Mouse (Mus musculus) hindbrain, embryonic 12.5 days (tissue): Measurements from ENCODE around the gene Zfp207. TPM values are rescaled to one million over a fixed set of nuclear protein-coding genes. Genes with fewer than 3 reads are reported as not detected.
"Not testable (repeated sequence)": the region's sequence is repeated elsewhere in the genome, so short reads cannot be mapped to it uniquely, and the experiment has no call there.

ENCODE experiments used
- ATAC-seq: fragments of 200-750 bp; cut with Nextera tagmentation; 2 replicates; pipeline ENCODE4 v1.8.0; 2017; ENCODE audit warnings: moderate TSS enrichment; ENCODE audit not compliant: low FRiP score
- H3K27ac ChIP-seq: fragments of 300-500 bp; sonication (generic); 2 replicates; pipeline ENCODE4 v1.5.1; 2016; ENCODE audit warnings: mild to moderate bottlenecking
- H3K27me3 ChIP-seq: fragments of 300-500 bp; sonication (generic); 2 replicates; pipeline ENCODE4 v1.6.1; 2016; ENCODE audit warnings: mild to moderate bottlenecking
- H3K36me3 ChIP-seq: fragments of 300-500 bp; sonication (generic); 2 replicates; pipeline ENCODE4 v1.6.1; 2016; ENCODE audit warnings: mild to moderate bottlenecking
- H3K4me1 ChIP-seq: fragments of 300-500 bp; sonication (generic); 2 replicates; pipeline ENCODE4 v1.6.1; 2016
- H3K4me2 ChIP-seq: fragments of 300-500 bp; sonication (generic); replicated peaks from 2 replicates; pipeline ENCODE4 v1.6.1; 2016; ENCODE audit warnings: mild to moderate bottlenecking
- H3K4me3 ChIP-seq: fragments of 300-500 bp; sonication (generic); 2 replicates; pipeline ENCODE4 v1.5.1; 2016; ENCODE audit warnings: mild to moderate bottlenecking
- H3K9ac ChIP-seq: fragments of 300-500 bp; sonication (generic); 2 replicates; pipeline ENCODE4 v1.6.1; 2016; ENCODE audit warnings: mild to moderate bottlenecking, moderate library complexity
- H3K9me3 ChIP-seq: fragments of 300-500 bp; sonication (generic); replicated peaks from 2 replicates; pipeline ENCODE4 v1.6.1; 2016; ENCODE audit warnings: mild to moderate bottlenecking
- WGBS: fragments of 180-500 bp; shearing (Covaris S2); methylation state at CpG from one replicate; pipeline ENCODE4 v1.1.7; 2016; 5-methylcytosine and 5-hydroxymethylcytosine counted together
- polyA plus RNA-seq: library from polyadenylated mRNA; unstranded; fragments of >200 nt; fragmentation: Nextera tagmentation; extraction: Ambion mirVana; gene quantifications from 2 replicates; pipeline ENCODE4 v1.2.1, GENCODE M21; 2016

Gene Zfp207
- 265 TPM in 2 replicates for polyA plus RNA-seq

- no peaks in the 10 kb centered on the region for H3K9me3 ChIP-seq
- peak within 1 kb of the TSS; percentile 95 for H3K9ac ChIP-seq
- peak within 1 kb of the TSS; percentile 73 for H3K4me2 ChIP-seq
- ATAC-seq = peak; percentile 94
- peaks cover 26% of the 10 kb centered on the region for H3K4me1 ChIP-seq
- H3K27ac ChIP-seq = peak within 1 kb of the TSS; percentile 92
- H3K4me3 ChIP-seq = peak within 1 kb of the TSS; percentile 87
- peaks cover 13% of the 10 kb centered on the region for H3K36me3 ChIP-seq
- H3K27me3 ChIP-seq = no peaks in the 10 kb centered on the region
- under 1% methylated on average over 33 of the region's 33 CpGs for WGBS
Observed at GRCm38 (mm10) chr11:80383019-80383625, at the start of gene Zfp207. Gene Zfp207, plus strand, starts transcription at chr11:80383279.

- 1% methylated on average over 7 of the region's 7 CpGs for WGBS
- peak; percentile 94 for ATAC-seq
- peak overlapping the region; percentile 69 for H3K27ac ChIP-seq
- 0 out of 2 replicates have a peak overlapping the region, but pooled peaks have one; percentile 11 for H3K4me2 ChIP-seq
- no peak overlapping the region for H3K9ac ChIP-seq
- H3K4me1 ChIP-seq = peaks cover 25% of the 10 kb centered on the region
- H3K36me3 ChIP-seq = no peaks in the 10 kb centered on the region
- no peaks in the 10 kb centered on the region for H3K9me3 ChIP-seq
- no peak overlapping the region for H3K4me3 ChIP-seq
- no peaks in the 10 kb centered on the region for H3K27me3 ChIP-seq
Observed at GRCm38 (mm10) chr11:80335609-80336350, 47.3 kb upstream of the Zfp207 start.

DNA sequence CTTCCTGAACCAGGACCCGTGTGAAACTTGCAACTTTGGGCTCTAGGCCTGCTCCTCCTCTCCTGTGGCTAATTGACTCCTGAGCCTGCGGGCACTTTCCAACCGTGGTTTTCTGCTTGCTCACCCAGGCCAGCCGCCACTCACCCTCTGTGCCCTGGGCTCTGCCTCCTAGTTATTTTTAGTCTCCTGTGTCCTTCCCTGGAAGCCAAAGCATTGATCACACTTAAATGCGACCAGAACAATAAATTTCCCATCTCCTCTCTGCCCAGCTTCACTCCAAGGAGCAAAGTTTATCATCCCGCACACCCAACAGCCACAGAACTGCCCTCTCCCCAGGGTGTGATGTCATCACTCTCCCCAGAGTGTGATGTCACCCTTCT, 46.7 kb upstream of the Zfp207 start:
- Histone ChIP-seq H3K27me3 (no peaks in the 10 kb centered on the region), H3K36me3 (no peaks in the 10 kb centered on the region), H3K9ac (0 out of 2 replicates have a peak overlapping the region, but pooled peaks have one; percentile 1), H3K27ac (peak overlapping the region; percentile 69), H3K4me3 (no peak overlapping the region), H3K9me3 (no peaks in the 10 kb centered on the region), H3K4me1 (peaks cover 25% of the 10 kb centered on the region), H3K4me2 (no peak overlapping the region)
- ATAC-seq = no peak
- WGBS = 11% methylated on average over 6 of the region's 6 CpGs

DNA sequence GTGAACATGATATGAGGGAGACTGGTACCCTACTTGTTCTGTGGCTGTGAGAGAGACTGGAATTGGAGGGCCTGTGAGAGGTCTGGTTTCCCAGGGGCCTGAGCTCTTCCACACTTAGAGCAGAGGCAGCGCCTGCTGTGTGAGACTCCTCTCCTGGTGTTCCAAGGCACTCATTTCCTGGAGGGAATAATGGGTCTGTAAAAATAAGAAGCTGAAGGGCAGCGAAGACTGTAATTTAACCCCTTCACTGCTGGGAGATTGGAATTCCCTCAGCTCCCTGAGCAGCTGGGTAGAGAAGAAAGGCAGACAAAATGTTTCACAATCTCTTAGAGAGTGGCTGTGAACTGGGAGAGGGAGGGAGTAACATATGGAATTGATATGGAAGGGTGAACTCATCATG, 40.6 kb upstream of the Zfp207 start:
- Histone ChIP-seq H3K27me3 (no peaks in the 10 kb centered on the region), H3K9ac (no peak overlapping the region), H3K36me3 (no peaks in the 10 kb centered on the region), H3K27ac (peak overlapping the region; percentile 13; the same call in 1 of the 2 replicates), H3K4me2 (no peak overlapping the region), H3K9me3 (no peaks in the 10 kb centered on the region), H3K4me1 (peaks cover 7% of the 10 kb centered on the region; the same call in 1 of the 2 replicates), H3K4me3 (no peak overlapping the region)
- no peak for ATAC-seq
- 6% methylated on average over 2 of the region's 2 CpGs for WGBS

GRCm38 (mm10) chr11:80351832-80352430, 31.1 kb upstream of the Zfp207 start:
- Histone ChIP-seq H3K36me3 (no peaks in the 10 kb centered on the region), H3K4me1 (no peaks in the 10 kb centered on the region), H3K9me3 (no peaks in the 10 kb centered on the region), H3K9ac (no peak overlapping the region), H3K27me3 (no peaks in the 10 kb centered on the region), H3K4me3 (no peak overlapping the region), H3K27ac (no peak overlapping the region), H3K4me2 (no peak overlapping the region)
- WGBS = 70% methylated on average over 5 of the region's 5 CpGs
- 0 out of 2 replicates have a peak, but pooled peaks have one; percentile 26 for ATAC-seq

DNA sequence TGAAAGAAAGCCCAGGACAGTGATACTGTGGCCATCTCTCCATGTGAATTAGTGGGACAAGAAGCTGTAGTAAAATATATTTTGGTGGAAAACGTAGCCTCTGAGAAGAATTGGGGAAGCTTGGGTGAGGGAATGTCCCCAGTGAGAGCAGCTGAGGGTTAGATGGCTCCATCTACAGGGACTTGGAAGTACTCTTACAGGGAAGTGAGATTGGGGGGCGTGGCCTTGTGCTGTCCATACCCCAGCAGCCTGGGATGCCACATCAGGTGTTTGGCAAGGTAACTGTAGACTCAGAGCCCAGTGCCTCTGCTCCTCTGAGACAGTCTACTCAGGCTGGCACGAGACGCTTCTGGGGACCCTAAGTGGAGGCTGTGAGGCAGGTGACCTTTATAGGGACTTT, 28.2 kb upstream of the Zfp207 start:
- Histone ChIP-seq H3K36me3 (peaks cover 5% of the 10 kb centered on the region), H3K4me2 (no peak overlapping the region), H3K4me3 (no peak overlapping the region), H3K9ac (no peak overlapping the region), H3K9me3 (no peaks in the 10 kb centered on the region), H3K27me3 (no peaks in the 10 kb centered on the region), H3K4me1 (no peaks in the 10 kb centered on the region), H3K27ac (no peak overlapping the region)
- ATAC-seq = no peak
- WGBS = 38% methylated on average over 4 of the region's 4 CpGs

GRCm38 (mm10) chr11:80368949-80369348, 14.1 kb upstream of the Zfp207 start:
- H3K4me1 ChIP-seq = no peaks in the 10 kb centered on the region
- H3K9me3 ChIP-seq = no peaks in the 10 kb centered on the region
- H3K27ac ChIP-seq = no peak overlapping the region
- H3K27me3 ChIP-seq = no peaks in the 10 kb centered on the region
- H3K4me3 ChIP-seq = no peak overlapping the region
- no peak for ATAC-seq
- peaks cover 57% of the 10 kb centered on the region for H3K36me3 ChIP-seq
- no peak overlapping the region for H3K4me2 ChIP-seq
- no peak overlapping the region for H3K9ac ChIP-seq
- 89% methylated on average over 1 of the region's 1 CpGs for WGBS

DNA sequence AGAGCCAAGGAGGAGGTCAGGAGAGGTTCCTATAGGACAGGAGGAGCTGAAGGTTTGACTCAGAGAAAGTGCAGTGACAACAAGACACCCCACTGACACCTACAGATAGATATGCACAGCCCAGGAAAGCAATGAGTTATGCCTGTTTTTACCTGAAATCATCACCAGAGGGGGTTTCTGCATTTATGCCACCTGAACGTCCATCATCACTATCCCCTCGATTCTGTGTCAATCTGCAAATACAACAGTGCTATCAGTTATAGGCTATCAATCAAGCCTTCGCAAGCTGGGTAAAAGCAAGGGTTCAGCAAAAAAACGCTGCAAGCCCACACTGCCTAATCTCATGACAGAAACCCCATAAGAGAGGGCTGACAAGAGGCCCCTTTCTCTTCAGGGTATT, 6.4 kb upstream of the Zfp207 start:
- Histone ChIP-seq H3K4me3 (no peak overlapping the region), H3K4me1 (peaks cover 8% of the 10 kb centered on the region), H3K9me3 (no peaks in the 10 kb centered on the region), H3K27ac (no peak overlapping the region), H3K9ac (no peak overlapping the region), H3K4me2 (peak overlapping the region; percentile 85), H3K27me3 (no peaks in the 10 kb centered on the region), H3K36me3 (peaks cover 25% of the 10 kb centered on the region)
- WGBS = 75% methylated on average over 4 of the region's 4 CpGs
- ATAC-seq = no peak

DNA sequence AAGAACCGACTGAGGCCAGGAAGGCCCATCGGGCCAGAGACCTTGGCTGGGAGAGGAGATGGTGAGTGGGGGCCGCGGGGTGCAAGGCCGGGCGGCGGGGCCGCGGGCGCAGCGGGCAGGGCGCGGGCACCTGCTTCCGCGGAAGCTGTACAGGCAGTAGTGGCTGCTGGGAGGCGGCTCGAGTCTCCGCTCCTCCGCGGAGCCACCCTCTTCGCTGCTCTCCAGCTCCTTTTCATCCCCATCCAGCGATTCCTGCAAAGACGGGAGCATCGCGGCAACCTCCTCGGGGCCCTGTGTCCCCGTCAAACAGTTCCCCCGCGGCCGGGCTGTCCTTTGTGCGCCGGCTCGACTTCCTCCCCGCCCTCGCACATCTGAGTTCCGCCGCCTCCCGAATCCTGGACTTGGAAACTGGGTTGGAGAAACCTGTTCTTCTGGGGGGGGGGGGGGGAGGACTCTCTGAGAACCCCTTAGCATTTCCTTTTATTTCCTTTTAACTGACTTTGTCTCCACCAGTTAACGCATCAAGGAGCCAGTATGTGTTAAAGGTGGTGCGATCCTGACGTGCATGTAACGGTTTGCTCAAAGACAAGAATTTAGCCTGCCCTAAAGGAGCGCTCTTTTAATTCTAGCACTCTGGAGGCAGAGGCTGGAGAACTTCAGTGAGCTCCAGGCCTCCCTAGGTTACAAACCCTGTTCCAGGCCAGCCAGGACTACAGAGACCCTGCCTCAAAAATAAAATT, 5.2 kb upstream of the Zfp207 start, which contains the start of gene 5730455P16Rik:
TSS of gene 5730455P16Rik (minus strand) at position 323 of the 740 bp plus-strand sequence.
- 2% methylated on average over 43 of the region's 43 CpGs for WGBS
- peak within 1 kb of the TSS; percentile 89 for H3K27ac ChIP-seq
- H3K27me3 ChIP-seq = no peaks in the 10 kb centered on the region
- no peaks in the 10 kb centered on the region for H3K9me3 ChIP-seq
- peaks cover 20% of the 10 kb centered on the region for H3K36me3 ChIP-seq
- H3K4me2 ChIP-seq = peak within 1 kb of the TSS; percentile 85
- H3K9ac ChIP-seq = peak within 1 kb of the TSS; percentile 97
- ATAC-seq = peak; percentile 77
- H3K4me3 ChIP-seq = peak within 1 kb of the TSS; percentile 78
- H3K4me1 ChIP-seq = peaks cover 8% of the 10 kb centered on the region

GRCm38 (mm10) chr11:80378452-80379068, 4.5 kb upstream of the Zfp207 start:
- peak overlapping the region; percentile 89; the same call in 1 of the 2 replicates for H3K27ac ChIP-seq
- 65% methylated on average over 2 of the region's 2 CpGs for WGBS
- H3K9ac ChIP-seq, H3K9me3 ChIP-seq, H3K27me3 ChIP-seq, ATAC-seq, H3K4me1 ChIP-seq: not testable (repeated sequence)
- peak overlapping the region; percentile 85 for H3K4me2 ChIP-seq
- peaks cover 14% of the 10 kb centered on the region for H3K36me3 ChIP-seq
- H3K4me3 ChIP-seq = peak overlapping the region; percentile 78

DNA sequence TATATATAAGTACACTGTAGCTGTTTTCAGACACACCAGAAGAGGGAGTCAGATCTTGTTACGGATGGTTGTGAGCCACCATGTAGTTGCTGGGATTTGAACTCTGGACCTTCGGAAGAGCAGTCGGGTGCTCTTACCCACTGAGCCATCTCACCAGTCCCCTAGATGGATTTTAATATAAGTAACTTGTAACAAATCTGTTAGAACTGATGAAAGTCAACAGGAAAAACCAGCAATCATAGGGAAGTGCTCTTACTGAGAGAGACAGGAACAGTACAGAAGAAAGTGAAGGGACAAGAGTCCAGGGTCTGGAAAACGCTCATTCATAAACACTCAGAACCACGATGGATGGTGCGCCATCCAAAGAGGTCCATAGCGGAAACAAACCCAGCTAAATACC, 3.9 kb upstream of the Zfp207 start:
- ATAC-seq, H3K4me3 ChIP-seq, H3K27me3 ChIP-seq, H3K27ac ChIP-seq, H3K9ac ChIP-seq, H3K36me3 ChIP-seq, H3K9me3 ChIP-seq, H3K4me2 ChIP-seq, H3K4me1 ChIP-seq: not testable (repeated sequence)
- WGBS = 97% methylated on average over 7 of the region's 7 CpGs
